Mouse (Mus musculus) G1E (cell line): Measurements from ENCODE around the gene Ilf3.

Source experiments
- CTCF ChIP-seq: IDR thresholded peaks from 2 replicates; pipeline ENCODE4 v1.5.1; 2012; ENCODE audit warnings: low read depth, low read length, inconsistent platforms, mixed read lengths
- GATA1 ChIP-seq: IDR thresholded peaks from 2 replicates; pipeline ENCODE4 v1.6.1; 2012; ENCODE audit warnings: borderline replicate concordance, low read length, inconsistent platforms, mixed read lengths
- GATA2 ChIP-seq: IDR thresholded peaks from 2 replicates; pipeline ENCODE4 v1.6.1; 2012; ENCODE audit warnings: low read depth, low read length, inconsistent platforms, borderline replicate concordance
- POLR2AphosphoS5 ChIP-seq: IDR thresholded peaks from 2 replicates; pipeline ENCODE4 v1.6.1; 2012; ENCODE audit warnings: low read depth, low read length, inconsistent platforms; ENCODE audit not compliant: insufficient replicate concordance
- TAL1 ChIP-seq: conservative IDR thresholded peaks from 2 replicates; pipeline ENCODE4 v1.6.1; 2012; ENCODE audit warnings: low read depth, low read length, inconsistent platforms, mixed read lengths

- TF ChIP-seq CTCF (no peak), TAL1 (no peak), GATA2 (no peak), GATA1 (no peak), POLR2AphosphoS5 (no peak)
Observed at GRCm38 (mm10) chr9:21445081-21445744, 77.5 kb downstream of the Ilf3 start.
